Mouse (Mus musculus) liver, embryonic 14.5 days (tissue): ENCODE measurements around the gene Stxbp1.

Experiments used
- CTCF ChIP-seq: IDR thresholded peaks from 2 replicates; pipeline ENCODE4 v1.5.1; 2016; ENCODE audit warnings: antibody characterized with exemption, low read depth, control low read depth
- EP300 ChIP-seq: IDR thresholded peaks from 2 replicates; pipeline ENCODE4 v1.6.1; 2016; ENCODE audit warnings: antibody characterized with exemption, low read depth

DNA sequence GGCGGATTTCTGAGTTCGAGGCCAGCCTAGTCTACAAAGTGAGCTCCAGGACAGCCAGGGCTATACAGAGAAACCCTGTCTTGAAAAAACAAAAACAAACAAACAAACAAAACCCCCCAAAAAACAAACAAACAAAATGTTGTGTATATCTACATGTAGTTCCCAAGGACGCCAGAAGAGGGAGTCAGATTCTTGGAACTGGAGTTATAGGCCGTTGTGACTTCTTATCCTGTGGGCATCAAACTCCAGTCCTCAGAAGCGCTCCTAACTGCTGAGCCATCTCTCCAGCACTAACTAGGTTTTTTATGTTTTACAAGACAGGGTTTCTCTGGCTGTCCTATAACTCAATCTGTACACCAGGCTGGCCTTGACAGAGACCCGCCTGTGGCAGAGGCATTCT, 59.9 kb downstream of the Stxbp1 start:
- TF ChIP-seq CTCF: peak; percentile 61
- no peak for TF ChIP-seq EP300
